Mouse (Mus musculus) forebrain, embryonic 16.5 days (tissue): ENCODE measurements around the gene Narfl. TPM values are rescaled to one million over a fixed set of nuclear protein-coding genes. Genes with fewer than 3 reads are reported as not detected.
A peak's percentile ranks its signal among the peaks of the same experiment; 100 is the strongest.

Experiments used
- ATAC-seq: fragments of 200-750 bp; cut with Nextera tagmentation; 2 replicates; pipeline ENCODE4 v1.8.0; 2017; ENCODE audit warnings: mild to moderate bottlenecking, moderate library complexity
- H3K27ac ChIP-seq: fragments of 300-500 bp; sonication (generic); 2 replicates; pipeline ENCODE4 v1.5.1; 2014; ENCODE audit warnings: low read length, control low read depth
- H3K27me3 ChIP-seq: fragments of 300-500 bp; sonication (generic); replicated peaks from 2 replicates; pipeline ENCODE4 v1.6.1; 2014; ENCODE audit warnings: low read length; ENCODE audit not compliant: control insufficient read depth, insufficient read depth
- H3K36me3 ChIP-seq: fragments of 300-500 bp; sonication (generic); 2 replicates; pipeline ENCODE4 v1.6.1; 2014; ENCODE audit not compliant: control insufficient read depth, insufficient read depth
- H3K4me1 ChIP-seq: fragments of 300-500 bp; sonication (generic); replicated peaks from 2 replicates; pipeline ENCODE4 v1.6.1; 2014; ENCODE audit warnings: low read length; ENCODE audit not compliant: control insufficient read depth, insufficient read depth
- H3K4me2 ChIP-seq: fragments of 300-500 bp; sonication (generic); 2 replicates; pipeline ENCODE4 v1.6.1; 2014; ENCODE audit warnings: mild to moderate bottlenecking, low read length, control low read depth
- H3K4me3 ChIP-seq: fragments of 300-500 bp; sonication (generic); replicated peaks from 2 replicates; pipeline ENCODE4 v1.5.1; 2014; ENCODE audit warnings: mild to moderate bottlenecking, low read length, control low read depth
- H3K9ac ChIP-seq: fragments of 300-500 bp; sonication (generic); replicated peaks from 2 replicates; pipeline ENCODE4 v1.6.1; 2014; ENCODE audit warnings: low read depth, low read length, control low read depth
- H3K9me3 ChIP-seq: fragments of 300-500 bp; sonication (generic); 2 replicates; pipeline ENCODE4 v1.6.1; 2016; ENCODE audit warnings: low read length; ENCODE audit not compliant: control insufficient read depth
- WGBS: fragments of 180-500 bp; shearing (Covaris S2); extraction: QIAGEN DNeasy Blood & Tissue Kit; methylation state at CpG from one replicate; pipeline ENCODE4 v1.1.7; 2014; 5-methylcytosine and 5-hydroxymethylcytosine counted together
- polyA plus RNA-seq: library from polyadenylated mRNA; unstranded; fragments of >200 nt; fragmentation: Nextera tagmentation; extraction: Ambion mirVana; gene quantifications from 2 replicates; pipeline ENCODE4 v1.2.1, GENCODE M21; 2015

The Narfl gene
- 33.1 and 34.9 TPM in 2 replicates for polyA plus RNA-seq

DNA sequence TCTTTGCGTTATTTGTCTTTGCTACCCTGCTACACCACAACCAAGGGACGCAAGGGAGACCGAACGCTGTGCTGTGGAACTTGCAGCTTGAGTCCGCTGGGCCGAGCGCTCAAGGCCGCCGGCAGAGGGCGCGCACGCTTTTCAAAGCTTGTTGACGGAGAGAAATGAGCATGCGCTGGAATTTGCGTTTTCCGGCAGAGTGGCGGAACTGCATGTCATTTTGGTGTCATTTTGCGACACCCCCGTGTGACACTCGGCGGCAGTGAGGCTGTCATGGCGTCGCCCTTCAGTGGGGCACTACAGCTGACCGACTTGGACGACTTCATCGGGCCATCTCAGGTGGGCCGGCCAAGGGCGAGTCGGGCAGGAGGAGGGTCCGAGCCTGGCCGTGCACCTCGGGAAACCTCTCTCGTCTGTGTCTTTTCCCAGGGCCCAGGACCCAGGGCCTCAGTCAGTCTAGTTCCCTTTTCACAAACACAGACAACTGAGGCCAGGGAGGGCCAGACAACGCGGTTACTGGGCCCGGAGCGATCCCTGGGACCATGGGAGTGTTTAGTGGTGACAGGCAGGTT lies at the start of gene Narfl:
Gene Narfl (plus strand): TSS at position 228 of the 572 bp plus-strand sequence.
- WGBS, result under 1% methylated on average over 37 of the region's 37 CpGs
- Histone ChIP-seq H3K9me3 (no peaks in the 10 kb centered on the region), H3K9ac (peak within 1 kb of the TSS; percentile 64), H3K4me1 (peaks cover 11% of the 10 kb centered on the region), H3K4me2 (peak within 1 kb of the TSS; percentile 70), H3K27ac (no peak within 1 kb of the TSS), H3K27me3 (no peaks in the 10 kb centered on the region), H3K4me3 (peak within 1 kb of the TSS; percentile 54), H3K36me3 (no peaks in the 10 kb centered on the region)
- peak; percentile 90 for ATAC-seq

DNA sequence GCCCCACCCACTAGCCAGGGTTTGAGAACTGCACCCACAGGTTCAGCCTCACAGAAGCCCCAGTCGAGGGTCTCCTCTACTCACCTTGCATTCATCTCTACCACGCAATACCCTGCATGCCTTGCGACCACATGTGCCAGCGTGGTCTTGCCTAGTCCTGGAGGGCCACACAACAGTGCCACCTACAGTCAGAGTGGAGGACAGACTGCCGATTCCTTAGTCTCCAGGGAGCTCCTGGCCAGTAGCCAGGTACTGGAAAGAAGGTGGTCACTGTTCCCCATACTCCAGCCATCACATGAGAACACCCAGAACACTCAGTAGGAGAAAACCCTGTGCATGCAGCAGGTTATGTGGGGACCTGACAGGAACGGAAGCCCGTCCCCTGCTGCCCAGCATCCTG lies 49.7 kb upstream of the Narfl start:
- Histone ChIP-seq H3K27me3 (no peaks in the 10 kb centered on the region), H3K9me3 (no peaks in the 10 kb centered on the region), H3K4me3 (no peak overlapping the region), H3K4me2 (no peak overlapping the region), H3K4me1 (peaks cover 18% of the 10 kb centered on the region), H3K9ac (no peak overlapping the region), H3K27ac (no peak overlapping the region), H3K36me3 (no peaks in the 10 kb centered on the region)
- no peak for ATAC-seq
- 77% methylated on average over 7 of the region's 7 CpGs for WGBS

DNA sequence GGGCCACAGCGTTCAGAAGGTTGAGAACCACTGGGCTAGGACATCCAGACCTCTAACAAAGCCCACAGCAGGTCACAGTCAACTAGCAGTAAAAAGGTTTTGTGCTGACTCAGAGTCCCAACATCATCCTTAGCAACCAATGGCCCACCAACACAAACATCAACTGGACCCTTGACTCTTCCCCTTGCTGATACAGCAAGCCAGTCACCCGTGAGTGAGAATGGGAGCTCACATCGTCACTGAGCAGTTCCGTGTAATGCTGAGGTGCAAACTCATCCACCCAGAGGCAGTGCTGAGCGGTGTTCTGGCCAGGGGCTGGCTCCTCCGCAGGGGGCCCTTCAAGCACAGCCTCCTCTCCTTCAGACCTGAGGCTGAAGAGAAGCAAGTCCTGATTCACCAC lies 48.3 kb upstream of the Narfl start:
- no peaks in the 10 kb centered on the region for H3K9me3 ChIP-seq
- H3K4me2 ChIP-seq, result no peak overlapping the region
- no peaks in the 10 kb centered on the region for H3K27me3 ChIP-seq
- H3K4me1 ChIP-seq, result peaks cover 18% of the 10 kb centered on the region
- no peak overlapping the region for H3K27ac ChIP-seq
- no peaks in the 10 kb centered on the region for H3K36me3 ChIP-seq
- H3K4me3 ChIP-seq, result no peak overlapping the region
- ATAC-seq, result no peak
- no peak overlapping the region for H3K9ac ChIP-seq
- 78% methylated on average over 6 of the region's 6 CpGs for WGBS

DNA sequence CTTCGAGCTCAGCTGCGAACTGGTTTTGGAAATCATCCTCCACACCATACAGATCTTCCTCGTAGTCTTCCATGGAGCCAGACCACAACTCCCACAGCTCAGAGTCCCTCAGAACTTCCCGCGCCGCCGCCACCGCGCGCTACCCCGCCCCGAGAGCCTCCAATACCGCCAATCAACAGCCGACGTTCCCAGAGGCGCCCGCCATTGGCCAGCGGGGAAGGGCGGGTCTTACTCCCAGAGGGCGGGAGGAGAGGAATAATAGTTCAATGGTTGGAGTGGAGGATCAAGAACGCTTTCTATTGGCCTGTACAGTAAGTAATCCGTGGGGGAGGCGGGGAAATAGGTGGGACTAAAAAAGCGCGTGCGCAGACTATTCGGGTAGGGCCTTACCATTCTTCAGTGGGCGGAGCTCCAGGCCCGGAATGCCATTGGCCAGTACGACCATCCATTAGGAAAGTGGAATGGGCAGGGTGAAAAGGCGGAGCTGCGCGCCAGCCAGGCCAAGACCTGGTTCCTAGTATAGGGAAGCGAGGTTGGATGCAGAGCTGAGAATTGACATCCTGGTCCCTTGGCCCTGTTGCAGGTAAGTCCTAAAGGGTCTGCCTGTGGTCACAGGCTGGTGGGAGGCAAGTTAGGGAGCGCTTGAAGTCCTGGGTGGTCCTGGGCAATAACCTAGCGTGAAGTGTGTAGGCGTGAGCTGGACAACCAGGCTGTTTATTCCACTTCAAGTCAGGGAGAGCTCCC lies 46.1 kb upstream of the Narfl start, which contains the start of the genes Chtf18 and Rpusd1:
Gene Chtf18 (minus strand): TSS at position 155 of the 744 bp plus-strand sequence.
Gene Rpusd1 (plus strand): TSS at position 406 of the 744 bp plus-strand sequence.
- Histone ChIP-seq H3K27me3 (no peaks in the 10 kb centered on the region), H3K27ac (peak within 1 kb of the TSS; percentile 57), H3K9ac (peak within 1 kb of the TSS; percentile 85), H3K4me3 (peak within 1 kb of the TSS; percentile 79), H3K4me1 (peaks cover 18% of the 10 kb centered on the region), H3K4me2 (peak within 1 kb of the TSS; percentile 88), H3K36me3 (no peaks in the 10 kb centered on the region), H3K9me3 (no peaks in the 10 kb centered on the region)
- under 1% methylated on average over 37 of the region's 37 CpGs for WGBS
- peak; percentile 99 for ATAC-seq

DNA sequence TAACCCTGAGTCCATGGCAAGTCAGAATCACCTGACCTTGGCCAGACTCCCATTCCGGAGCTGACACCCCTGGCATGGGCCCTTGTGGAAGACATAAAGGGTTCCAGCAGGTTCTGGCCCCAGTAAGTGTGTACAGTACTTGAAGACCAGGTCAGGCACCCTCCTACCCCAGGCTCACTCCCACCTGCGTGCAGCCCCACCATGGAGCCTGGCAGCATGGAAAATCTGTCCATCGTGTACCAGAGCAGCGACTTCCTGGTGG lies 45.6 kb upstream of the Narfl start:
- WGBS, result 28% methylated on average over 4 of the region's 4 CpGs
- Histone ChIP-seq H3K36me3 (no peaks in the 10 kb centered on the region), H3K4me3 (peak overlapping the region; percentile 79), H3K27me3 (no peaks in the 10 kb centered on the region), H3K9ac (peak overlapping the region; percentile 85), H3K4me2 (peak overlapping the region; percentile 70), H3K27ac (no peak overlapping the region), H3K9me3 (no peaks in the 10 kb centered on the region), H3K4me1 (peaks cover 18% of the 10 kb centered on the region)
- no peak for ATAC-seq

DNA sequence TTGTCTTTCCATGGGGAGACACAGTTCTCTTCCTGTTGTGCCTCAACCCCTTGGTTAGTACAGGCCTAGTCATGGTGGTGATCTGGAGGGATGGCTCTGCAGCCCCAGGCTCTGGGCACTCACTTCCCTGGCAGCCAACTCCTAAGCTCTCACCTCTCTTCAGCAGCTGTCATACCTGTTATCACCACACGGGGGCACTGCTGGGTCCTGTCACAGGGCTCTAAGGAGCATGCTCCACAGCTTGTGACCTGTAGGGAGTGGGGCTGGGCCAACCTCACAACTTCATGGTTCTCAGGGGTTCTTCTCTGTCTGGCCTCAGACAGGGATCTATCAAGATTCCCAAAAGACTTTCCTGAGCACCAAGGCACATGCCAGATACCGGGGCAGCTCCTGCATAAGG lies 41.5 kb upstream of the Narfl start:
- 15% methylated on average over 2 of the region's 2 CpGs for WGBS
- no peaks in the 10 kb centered on the region for H3K36me3 ChIP-seq
- H3K4me2 ChIP-seq, result no peak overlapping the region
- ATAC-seq, result no peak
- no peak overlapping the region for H3K27ac ChIP-seq
- no peaks in the 10 kb centered on the region for H3K9me3 ChIP-seq
- no peak overlapping the region for H3K9ac ChIP-seq
- peaks cover 9% of the 10 kb centered on the region for H3K4me1 ChIP-seq
- no peaks in the 10 kb centered on the region for H3K27me3 ChIP-seq
- no peak overlapping the region for H3K4me3 ChIP-seq

DNA sequence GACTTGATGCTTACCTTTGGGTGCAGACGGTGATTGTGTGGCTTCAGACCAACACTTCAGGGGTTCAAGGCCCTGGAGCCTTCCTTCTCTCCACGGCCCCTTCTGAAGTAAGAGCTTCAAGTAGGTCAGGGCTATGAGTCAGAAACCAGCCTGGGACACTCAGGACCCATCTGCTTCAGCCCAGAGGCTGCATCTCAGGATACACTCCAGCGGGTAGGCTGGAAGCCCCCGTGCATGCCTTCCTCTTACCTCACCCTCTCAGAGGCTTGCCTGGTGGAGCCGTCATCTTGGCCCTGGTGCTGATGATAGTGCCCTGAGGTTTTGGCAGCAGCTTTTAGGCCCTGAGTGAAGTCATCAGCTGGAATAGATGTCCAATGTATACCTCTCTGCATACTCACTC lies 38.3 kb upstream of the Narfl start:
- 87% methylated on average over 5 of the region's 5 CpGs for WGBS
- Histone ChIP-seq H3K27ac (no peak overlapping the region), H3K9ac (no peak overlapping the region), H3K36me3 (no peaks in the 10 kb centered on the region), H3K9me3 (no peaks in the 10 kb centered on the region), H3K4me3 (no peak overlapping the region), H3K4me2 (no peak overlapping the region), H3K27me3 (no peaks in the 10 kb centered on the region), H3K4me1 (no peaks in the 10 kb centered on the region)
- no peak for ATAC-seq

DNA sequence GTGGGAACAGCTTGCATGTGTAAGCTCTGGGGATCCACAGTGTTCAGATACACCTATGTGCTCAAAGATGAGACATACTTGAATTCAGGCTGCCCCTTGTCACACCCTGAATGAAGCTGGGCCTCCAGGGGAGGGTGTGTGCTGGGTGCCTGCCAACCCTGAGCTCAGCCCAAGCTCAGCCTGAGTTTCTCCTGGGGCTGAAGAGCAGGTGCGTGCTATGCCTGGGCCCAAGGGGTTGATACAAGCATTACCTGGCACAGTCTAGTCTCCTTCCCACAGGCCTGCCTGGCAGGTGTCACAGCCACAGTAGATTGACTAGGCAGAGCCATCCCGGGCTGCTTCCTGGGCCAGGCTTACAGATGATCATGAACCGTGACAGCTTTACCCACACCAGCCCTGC lies 37.8 kb upstream of the Narfl start, which contains the start of gene Mslnl:
Gene Mslnl (plus strand): TSS at position 298 of the 400 bp plus-strand sequence.
- Histone ChIP-seq H3K4me2 (no peak within 1 kb of the TSS), H3K9ac (0 out of 2 replicates have a peak within 1 kb of the TSS, but pooled peaks have one; percentile 9)

DNA sequence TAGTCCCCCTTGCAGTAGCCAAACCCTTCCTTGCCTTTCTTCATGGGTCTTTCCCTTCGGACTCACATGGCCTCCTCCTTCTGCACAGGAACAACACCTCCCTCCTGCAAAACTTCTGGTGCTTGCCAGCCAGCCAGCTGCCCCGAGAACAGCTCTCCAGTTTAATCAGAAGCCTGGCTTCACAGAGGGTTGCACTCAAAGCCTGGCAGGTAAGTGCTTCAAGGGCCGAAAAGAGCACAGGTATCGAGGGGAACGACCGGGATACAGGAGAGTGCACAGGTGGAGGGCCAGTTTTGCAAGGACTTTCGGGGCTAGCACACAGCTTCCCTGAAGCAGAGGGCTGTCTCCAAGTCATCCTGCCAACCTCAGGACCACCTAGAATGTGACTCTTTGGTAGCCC lies 34.7 kb upstream of the Narfl start:
- H3K36me3 ChIP-seq, result no peaks in the 10 kb centered on the region
- no peak overlapping the region for H3K9ac ChIP-seq
- ATAC-seq, result no peak
- no peak overlapping the region for H3K4me2 ChIP-seq
- 80% methylated on average over 7 of the region's 7 CpGs for WGBS
- H3K27ac ChIP-seq, result no peak overlapping the region
- no peaks in the 10 kb centered on the region for H3K27me3 ChIP-seq
- H3K4me3 ChIP-seq, result no peak overlapping the region
- no peaks in the 10 kb centered on the region for H3K4me1 ChIP-seq
- no peaks in the 10 kb centered on the region for H3K9me3 ChIP-seq

More for the DNA sequence above, 37.8 kb upstream of the Narfl start, which contains the start of gene Mslnl:
- no peaks in the 10 kb centered on the region for H3K27me3 ChIP-seq
- H3K4me3 ChIP-seq, result no peak within 1 kb of the TSS
- WGBS, result 87% methylated on average over 3 of the region's 3 CpGs
- no peaks in the 10 kb centered on the region for H3K9me3 ChIP-seq
- H3K27ac ChIP-seq, result no peak within 1 kb of the TSS
- no peaks in the 10 kb centered on the region for H3K4me1 ChIP-seq
- no peak for ATAC-seq
- no peaks in the 10 kb centered on the region for H3K36me3 ChIP-seq
